Mouse (Mus musculus): ENCODE measurements around the gene Cuedc1. TPM values are rescaled to one million over a fixed set of nuclear protein-coding genes. Genes with fewer than 3 reads are reported as not detected.

Cuedc1 gene
- polyA plus RNA-seq, 1 experiment, result 42.0 TPM

DNA sequence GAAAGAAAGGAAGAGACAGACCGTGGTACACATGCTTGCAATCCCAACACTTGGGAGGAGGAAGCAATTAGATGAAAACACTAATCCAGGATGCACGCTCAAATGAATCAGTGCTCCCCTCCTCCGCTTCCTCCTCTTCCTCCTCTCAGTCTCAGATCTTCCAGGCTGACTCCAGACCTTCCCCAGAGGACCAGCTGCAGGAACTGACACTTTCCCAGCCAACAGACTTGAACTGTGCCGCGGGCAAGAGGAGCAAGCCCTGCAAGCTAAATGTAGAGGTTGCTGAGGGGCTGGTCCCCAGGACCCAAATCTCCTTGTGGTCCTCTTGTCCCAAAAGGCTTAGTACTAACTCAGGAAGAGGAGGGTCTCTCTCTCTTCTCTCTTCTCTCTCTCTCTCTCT lies 8.7 kb upstream of the Cuedc1 start:
- TF ChIP-seq CTCF (IDR thresholded peaks at IDR 0.05; ENCODE audit: borderline replicate concordance, insufficient read depth, low read depth, low read length) (no peak), POLR2A (IDR thresholded peaks at IDR 0.05; ENCODE audit: borderline replicate concordance, insufficient read depth, low read length) (no peak)
- Histone ChIP-seq H3K4me3 (replicated peaks; ENCODE audit: insufficient read depth, low read depth, low read length) (no peak overlapping the region), H3K27ac (ENCODE audit: insufficient read depth, low read length) (no peak overlapping the region), H3K27me3 (ENCODE audit: control insufficient read depth, insufficient read depth, low read length) (no peaks in the 10 kb centered on the region), H3K4me1 (ENCODE audit: control insufficient read depth, insufficient read depth, low read length) (no peaks in the 10 kb centered on the region)
- DNase-seq, result no peak
- 61% methylated on average over 5 of the region's 5 CpGs for WGBS

DNA sequence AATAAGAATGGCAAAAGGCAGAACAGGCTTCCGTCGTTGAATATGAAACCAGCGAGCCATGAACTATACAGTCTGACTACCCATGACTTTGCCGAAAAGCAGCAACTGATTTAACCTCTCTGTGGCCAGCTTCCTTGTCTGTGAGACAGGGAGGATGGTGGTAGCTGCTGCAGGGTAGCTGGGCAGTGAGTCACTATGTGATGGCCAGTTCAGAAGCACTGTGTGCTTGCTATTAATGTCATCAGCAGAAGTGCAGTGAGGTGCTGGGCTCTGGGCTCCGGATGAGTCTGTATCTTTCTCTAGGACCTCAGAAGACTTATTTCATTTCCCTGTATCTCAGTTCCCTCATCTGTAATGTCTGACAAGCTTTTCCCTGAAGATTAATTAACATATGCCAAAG lies 7.6 kb upstream of the Cuedc1 start:
- DNase-seq, result no peak
- Histone ChIP-seq H3K27me3 (ENCODE audit: control insufficient read depth, insufficient read depth, low read length) (no peaks in the 10 kb centered on the region), H3K4me3 (replicated peaks; ENCODE audit: insufficient read depth, low read depth, low read length) (no peak overlapping the region), H3K27ac (ENCODE audit: insufficient read depth, low read length) (no peak overlapping the region), H3K4me1 (ENCODE audit: control insufficient read depth, insufficient read depth, low read length) (no peaks in the 10 kb centered on the region)
- TF ChIP-seq POLR2A (IDR thresholded peaks at IDR 0.05; ENCODE audit: borderline replicate concordance, insufficient read depth, low read length) (no peak), CTCF (IDR thresholded peaks at IDR 0.05; ENCODE audit: borderline replicate concordance, insufficient read depth, low read depth, low read length) (no peak)
- 55% methylated on average over 5 of the region's 5 CpGs for WGBS

- Histone ChIP-seq H3K4me3 (replicated peaks; ENCODE audit: insufficient read depth, low read depth, low read length) (no peak overlapping the region), H3K27me3 (ENCODE audit: control insufficient read depth, insufficient read depth, low read length) (no peaks in the 10 kb centered on the region), H3K27ac (ENCODE audit: insufficient read depth, low read length) (no peak overlapping the region), H3K4me1 (ENCODE audit: control insufficient read depth, insufficient read depth, low read length) (no peaks in the 10 kb centered on the region)
- 98% methylated on average over 1 of the region's 1 CpGs for WGBS
- no peak for TF ChIP-seq CTCF (IDR thresholded peaks at IDR 0.05; ENCODE audit: borderline replicate concordance, insufficient read depth, low read depth, low read length)
- no peak for TF ChIP-seq POLR2A (IDR thresholded peaks at IDR 0.05; ENCODE audit: borderline replicate concordance, insufficient read depth, low read length)
- no peak for DNase-seq
Measured at GRCm38 (mm10) chr11:88091949-88092348, 5.9 kb upstream of the Cuedc1 start.

- 41% methylated on average over 4 of the region's 4 CpGs for WGBS
- H3K4me1 ChIP-seq (ENCODE audit: control insufficient read depth, insufficient read depth, low read length), result no peaks in the 10 kb centered on the region
- H3K27me3 ChIP-seq (ENCODE audit: control insufficient read depth, insufficient read depth, low read length), result no peaks in the 10 kb centered on the region
- TF ChIP-seq CTCF (IDR thresholded peaks at IDR 0.05; ENCODE audit: borderline replicate concordance, insufficient read depth, low read depth, low read length) (no peak), POLR2A (IDR thresholded peaks at IDR 0.05; ENCODE audit: borderline replicate concordance, insufficient read depth, low read length) (no peak)
- 0 out of 2 replicates have a peak overlapping the region, but pooled peaks have one; percentile 11 for H3K27ac ChIP-seq (ENCODE audit: insufficient read depth, low read length)
- no peak overlapping the region for H3K4me3 ChIP-seq (replicated peaks; ENCODE audit: insufficient read depth, low read depth, low read length)
- no peak for DNase-seq
Measured at GRCm38 (mm10) chr11:88097173-88097572, 685 bp upstream of the Cuedc1 start.

DNA sequence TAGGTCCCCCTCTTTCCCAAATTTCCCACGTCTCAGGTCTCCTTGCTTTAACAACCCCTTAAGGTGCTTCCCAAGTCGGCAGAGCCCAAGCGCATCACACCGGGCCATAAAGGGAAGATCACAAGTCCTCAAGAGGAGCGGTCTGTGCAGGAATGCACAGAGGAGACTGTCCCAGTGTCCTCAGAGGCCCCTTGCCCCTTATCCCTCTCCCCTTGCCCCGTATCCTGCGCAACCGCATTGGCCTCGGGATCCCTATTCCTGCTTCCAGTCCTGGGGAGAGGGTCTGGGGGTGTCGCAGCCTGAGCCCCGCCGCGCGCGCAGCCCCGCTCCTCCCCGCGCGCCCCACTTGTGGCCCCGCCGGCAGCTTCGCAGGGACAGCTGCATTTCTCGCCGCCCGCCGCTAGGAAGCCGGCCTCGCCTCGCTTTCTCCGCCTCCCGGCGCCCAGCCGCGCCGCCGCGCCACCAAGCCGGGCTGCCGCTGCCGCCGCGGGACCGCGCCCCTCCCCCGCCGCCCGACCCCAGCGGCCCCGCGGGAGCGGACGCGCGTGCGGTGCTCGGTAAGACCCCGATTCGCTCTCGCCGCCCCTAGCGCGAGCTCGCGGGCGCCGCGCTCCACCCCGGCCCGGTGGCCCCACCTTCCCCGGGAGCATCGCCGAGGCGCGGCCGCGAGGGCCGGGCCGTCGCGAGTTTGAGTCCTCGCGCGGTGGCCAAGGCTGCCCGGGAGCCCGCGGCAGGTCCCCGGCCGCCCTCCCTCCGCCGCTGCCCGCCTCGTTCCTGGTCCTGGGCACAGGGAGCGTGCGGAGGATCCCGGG lies 1.1 kb downstream of the Cuedc1 start:
- Histone ChIP-seq H3K27ac (ENCODE audit: insufficient read depth, low read length) (peak overlapping the region; percentile 74), H3K27me3 (ENCODE audit: control insufficient read depth, insufficient read depth, low read length) (no peaks in the 10 kb centered on the region), H3K4me3 (replicated peaks; ENCODE audit: insufficient read depth, low read depth, low read length) (peak overlapping the region; percentile 86), H3K4me1 (ENCODE audit: control insufficient read depth, insufficient read depth, low read length) (no peaks in the 10 kb centered on the region)
- peak; percentile 80 to 86 for DNase-seq
- TF ChIP-seq CTCF (IDR thresholded peaks at IDR 0.05; ENCODE audit: borderline replicate concordance, insufficient read depth, low read depth, low read length) (0 out of 2 replicates have a peak, but pooled peaks have one; percentile 34), POLR2A (IDR thresholded peaks at IDR 0.05; ENCODE audit: borderline replicate concordance, insufficient read depth, low read length) (0 out of 2 replicates have a peak, but pooled peaks have one; percentile 24)
- WGBS, result under 1% methylated on average over 87 of the region's 95 CpGs

DNA sequence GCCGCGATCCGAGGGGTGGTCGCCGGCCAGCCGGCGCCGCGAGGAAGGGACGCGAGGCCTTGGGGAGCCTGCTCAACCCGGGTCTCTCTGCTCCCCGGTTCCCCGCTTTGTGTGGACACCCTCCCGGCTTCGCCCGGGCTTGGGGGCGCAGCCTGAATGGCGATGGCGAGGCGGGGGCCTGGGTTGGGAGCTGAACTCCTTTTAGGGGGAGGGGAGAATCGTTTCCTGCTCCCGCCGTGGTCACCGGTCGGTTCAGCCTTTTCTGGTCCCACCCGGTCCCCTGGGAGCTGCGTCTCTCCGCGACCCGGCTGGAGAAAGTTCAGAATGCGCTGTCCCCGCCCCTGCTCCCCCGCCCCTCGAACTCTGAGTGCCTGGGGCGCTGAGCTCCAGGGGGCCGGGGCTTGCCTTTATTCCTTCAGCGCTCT lies 1.8 kb downstream of the Cuedc1 start:
- no peak for TF ChIP-seq POLR2A (IDR thresholded peaks at IDR 0.05; ENCODE audit: borderline replicate concordance, insufficient read depth, low read length)
- no peak for TF ChIP-seq CTCF (IDR thresholded peaks at IDR 0.05; ENCODE audit: borderline replicate concordance, insufficient read depth, low read depth, low read length)
- WGBS, result 3% methylated on average over 38 of the region's 38 CpGs
- H3K4me3 ChIP-seq (replicated peaks; ENCODE audit: insufficient read depth, low read depth, low read length), result peak overlapping the region; percentile 86
- H3K4me1 ChIP-seq (ENCODE audit: control insufficient read depth, insufficient read depth, low read length), result no peaks in the 10 kb centered on the region
- no peaks in the 10 kb centered on the region for H3K27me3 ChIP-seq (ENCODE audit: control insufficient read depth, insufficient read depth, low read length)
- DNase-seq, result peak in 1 of 2 experiments; percentile 43
- H3K27ac ChIP-seq (ENCODE audit: insufficient read depth, low read length), result peak overlapping the region; percentile 74

DNA sequence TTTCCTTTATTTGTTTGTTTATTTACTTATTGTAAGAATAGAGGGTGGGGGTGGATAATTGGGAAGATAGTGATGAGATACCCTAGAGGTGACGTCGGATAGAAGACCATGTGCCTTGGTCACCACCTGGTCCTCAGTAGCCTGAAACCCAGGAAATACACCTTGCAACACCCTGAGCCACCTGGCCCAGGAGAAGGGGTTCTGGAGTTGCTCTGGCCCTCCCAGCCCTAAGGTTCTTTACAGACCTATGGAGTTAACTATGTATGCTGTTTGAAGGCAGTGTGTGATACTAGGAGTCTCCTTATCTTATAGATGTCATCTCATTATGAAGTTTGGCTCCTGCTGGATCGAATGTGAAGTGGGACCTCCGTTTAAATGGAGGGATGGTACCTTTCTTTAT lies 2.3 kb downstream of the Cuedc1 start:
- peak overlapping the region; percentile 40 for H3K4me3 ChIP-seq (replicated peaks; ENCODE audit: insufficient read depth, low read depth, low read length)
- H3K4me1 ChIP-seq (ENCODE audit: control insufficient read depth, insufficient read depth, low read length), result no peaks in the 10 kb centered on the region
- no peak for TF ChIP-seq CTCF (IDR thresholded peaks at IDR 0.05; ENCODE audit: borderline replicate concordance, insufficient read depth, low read depth, low read length)
- no peak for TF ChIP-seq POLR2A (IDR thresholded peaks at IDR 0.05; ENCODE audit: borderline replicate concordance, insufficient read depth, low read length)
- WGBS, result 52% methylated on average over 4 of the region's 4 CpGs
- no peak overlapping the region for H3K27ac ChIP-seq (ENCODE audit: insufficient read depth, low read length)
- no peaks in the 10 kb centered on the region for H3K27me3 ChIP-seq (ENCODE audit: control insufficient read depth, insufficient read depth, low read length)
- no peak for DNase-seq
